Mouse (Mus musculus): ENCODE results near the gene Ttf2. TPM values are rescaled to one million over a fixed set of nuclear protein-coding genes. Genes with fewer than 3 reads are reported as not detected.

The Ttf2 gene
- polyA plus RNA-seq, 1 experiment from 2014 or later, result 13.8 TPM

- Histone ChIP-seq H3K9me3 (replicated peaks) (no peaks in the 10 kb centered on the region), H3K27me3 (replicated peaks) (no peaks in the 10 kb centered on the region), H3K27ac (no peak overlapping the region), H3K4me1 (peaks cover 32% of the 10 kb centered on the region), H3K9ac (no peak overlapping the region), H3K36me3 (peaks cover 5% of the 10 kb centered on the region; the same call in 1 of the 2 replicates), H3K4me2 (no peak overlapping the region), H3K4me3 (no peak overlapping the region)
- no peak for ATAC-seq
- 73% methylated on average over 6 of the region's 6 CpGs for WGBS (ENCODE audit: insufficient replicate concordance)
These were observed 45.3 kb downstream of the Ttf2 start for GRCm38 (mm10) chr3:100924065-100924732.

- Histone ChIP-seq H3K4me2 (peak overlapping the region; percentile 84), H3K36me3 (no peaks in the 10 kb centered on the region), H3K4me1 (peaks cover 32% of the 10 kb centered on the region), H3K4me3 (peak overlapping the region; percentile 69), H3K9me3 (replicated peaks) (no peaks in the 10 kb centered on the region), H3K27ac (peak overlapping the region; percentile 51; the same call in 1 of the 2 replicates), H3K9ac (peak overlapping the region; percentile 72), H3K27me3 (replicated peaks) (peaks cover 8% of the 10 kb centered on the region; the same call in 1 of the 2 replicates)
- ATAC-seq, result peak; percentile 48
- 31% methylated on average over 28 of the region's 28 CpGs for WGBS (ENCODE audit: insufficient replicate concordance)
These were observed 46.7 kb downstream of the Ttf2 start for GRCm38 (mm10) chr3:100922506-100923375.

DNA sequence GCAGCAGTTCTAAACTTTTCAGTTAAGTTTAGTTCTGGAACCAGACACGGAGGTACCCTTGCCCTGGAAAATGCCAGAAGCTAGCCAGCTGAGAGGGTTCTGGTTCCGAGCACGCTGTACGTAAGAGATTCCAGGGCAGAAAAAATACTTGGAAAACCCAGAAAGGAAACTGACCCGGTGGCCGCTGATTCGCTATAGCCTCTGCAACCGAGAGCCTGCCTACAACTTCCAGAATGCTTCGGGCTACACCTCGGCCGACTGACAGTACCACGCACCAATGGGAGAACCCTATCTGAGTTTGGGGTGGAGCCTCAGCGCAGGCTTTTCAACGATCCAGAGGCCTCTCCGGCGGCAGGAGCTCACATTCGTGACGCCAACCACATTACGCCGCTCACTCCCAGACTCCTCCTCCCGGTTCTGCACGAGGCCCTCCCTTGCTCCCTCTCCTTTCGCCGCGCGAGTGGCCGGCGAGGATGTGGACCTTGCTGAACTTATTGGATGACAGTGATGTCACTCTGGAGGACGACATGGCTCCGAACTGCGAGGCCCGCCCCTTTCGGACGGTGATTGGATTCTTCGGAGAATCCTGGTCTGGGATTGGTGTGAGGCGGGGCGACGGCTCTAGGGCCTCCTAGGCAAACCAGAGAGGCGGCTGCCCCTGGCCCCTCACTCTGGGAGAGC, 47.5 kb downstream of the Ttf2 start, which contains the start of gene Trim45:
TSS of gene Trim45 (plus strand) at position 378 of the 681 bp plus-strand sequence.
- peak within 1 kb of the TSS; percentile 84 for H3K4me2 ChIP-seq
- no peaks in the 10 kb centered on the region for H3K36me3 ChIP-seq
- WGBS (ENCODE audit: insufficient replicate concordance), result under 1% methylated on average over 39 of the region's 39 CpGs
- H3K4me1 ChIP-seq, result peaks cover 34% of the 10 kb centered on the region
- no peaks in the 10 kb centered on the region for H3K9me3 ChIP-seq (replicated peaks)
- H3K27ac ChIP-seq, result peak within 1 kb of the TSS; percentile 69
- peak within 1 kb of the TSS; percentile 77 for H3K9ac ChIP-seq
- peak; percentile 96 for ATAC-seq
- peak within 1 kb of the TSS; percentile 69 for H3K4me3 ChIP-seq
- peaks cover 10% of the 10 kb centered on the region; the same call in 1 of the 2 replicates for H3K27me3 ChIP-seq (replicated peaks)

- Histone ChIP-seq H3K27ac (no peak overlapping the region), H3K36me3 (no peaks in the 10 kb centered on the region), H3K9me3 (replicated peaks) (no peaks in the 10 kb centered on the region), H3K4me1 (peaks cover 35% of the 10 kb centered on the region), H3K4me2 (peak overlapping the region; percentile 84), H3K9ac (peak overlapping the region; percentile 77; the same call in 1 of the 2 replicates), H3K27me3 (replicated peaks) (peaks cover 10% of the 10 kb centered on the region; the same call in 1 of the 2 replicates), H3K4me3 (peak overlapping the region; percentile 69)
- no peak for ATAC-seq
- 73% methylated on average over 9 of the region's 9 CpGs for WGBS (ENCODE audit: insufficient replicate concordance)
These were observed 48.8 kb downstream of the Ttf2 start for GRCm38 (mm10) chr3:100920611-100921140.

- Histone ChIP-seq H3K4me1 (peaks cover 17% of the 10 kb centered on the region), H3K27me3 (replicated peaks) (peaks cover 10% of the 10 kb centered on the region; the same call in 1 of the 2 replicates), H3K4me2 (peak overlapping the region; percentile 25)
These were observed 52.6 kb downstream of the Ttf2 start for GRCm38 (mm10) chr3:100916844-100917243.

DNA sequence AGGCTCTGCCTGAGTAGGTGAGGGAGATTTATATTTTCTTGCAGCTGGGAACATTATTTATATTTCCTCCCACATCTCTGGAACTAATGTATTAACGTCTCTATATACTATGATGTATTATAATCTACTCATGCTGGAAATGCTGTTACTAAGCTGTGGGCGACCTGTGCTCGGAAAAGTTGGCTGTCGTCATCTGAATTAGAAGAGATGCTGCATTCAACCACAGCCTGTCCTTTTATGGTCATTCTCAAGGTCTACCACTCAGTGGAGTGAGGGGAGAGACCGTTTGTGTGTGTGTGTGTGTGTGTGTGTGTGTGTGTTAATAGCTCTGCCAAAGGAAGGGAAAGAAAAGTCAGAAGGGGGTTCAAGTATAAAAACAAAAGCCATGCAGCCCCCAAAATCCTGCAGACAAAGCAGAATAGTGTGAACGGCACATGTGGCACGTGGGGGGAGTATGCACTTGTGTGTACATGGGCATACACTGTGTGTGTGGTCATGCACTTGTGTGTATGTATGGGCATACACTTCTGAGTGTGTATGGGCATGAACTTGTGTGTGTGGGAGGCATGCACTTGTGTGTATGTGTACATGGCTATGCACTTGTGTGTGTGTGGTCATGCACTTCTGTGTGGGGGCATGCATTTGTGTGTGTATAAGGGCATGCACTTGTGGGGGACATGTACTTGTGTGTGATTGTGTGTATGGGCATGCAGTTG, 57.8 kb downstream of the Ttf2 start:
- ATAC-seq, result no peak
- Histone ChIP-seq H3K4me1 (no peaks in the 10 kb centered on the region), H3K4me2 (no peak overlapping the region), H3K4me3 (no peak overlapping the region), H3K9me3 (replicated peaks) (no peaks in the 10 kb centered on the region), H3K36me3 (no peaks in the 10 kb centered on the region), H3K27me3 (replicated peaks) (0 out of 2 replicates have a peak, but pooled peaks cover 6% of the 10 kb centered on the region), H3K27ac (no peak overlapping the region), H3K9ac (no peak overlapping the region)
- 54% methylated on average over 7 of the region's 7 CpGs for WGBS (ENCODE audit: insufficient replicate concordance)

More at GRCm38 (mm10) chr3:100916844-100917243, 52.6 kb downstream of the Ttf2 start:
- WGBS (ENCODE audit: insufficient replicate concordance), result 13% methylated on average over 7 of the region's 7 CpGs
- Histone ChIP-seq H3K9me3 (replicated peaks) (no peaks in the 10 kb centered on the region), H3K36me3 (no peaks in the 10 kb centered on the region), H3K4me3 (no peak overlapping the region), H3K9ac (no peak overlapping the region), H3K27ac (no peak overlapping the region)
- ATAC-seq, result no peak

DNA sequence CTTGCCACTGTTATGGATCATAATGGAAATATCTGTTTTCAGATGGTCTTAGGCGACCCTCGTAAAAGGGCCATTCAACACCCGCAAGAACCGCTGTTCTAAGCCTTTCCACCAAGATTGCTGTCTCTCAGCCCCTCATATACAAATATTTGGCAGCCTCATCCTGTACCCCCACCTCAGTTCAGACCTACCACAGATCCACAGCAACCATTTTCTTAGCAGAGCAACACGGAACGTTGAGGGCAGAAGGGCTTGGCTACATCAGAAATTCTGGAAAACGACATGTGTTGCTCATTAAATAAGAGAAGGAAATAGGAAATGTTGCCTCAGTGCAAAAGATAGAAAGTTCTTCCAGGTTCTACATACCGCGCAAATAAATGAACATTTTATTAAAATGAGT, 58.4 kb downstream of the Ttf2 start:
- H3K4me1 ChIP-seq, result peaks cover 3% of the 10 kb centered on the region; the same call in 1 of the 2 replicates
- no peak overlapping the region for H3K27ac ChIP-seq
- no peaks in the 10 kb centered on the region for H3K9me3 ChIP-seq (replicated peaks)
- H3K36me3 ChIP-seq, result no peaks in the 10 kb centered on the region
- WGBS (ENCODE audit: insufficient replicate concordance), result 73% methylated on average over 9 of the region's 9 CpGs
- H3K27me3 ChIP-seq (replicated peaks), result 0 out of 2 replicates have a peak, but pooled peaks cover 6% of the 10 kb centered on the region
- H3K4me2 ChIP-seq, result no peak overlapping the region
- no peak overlapping the region for H3K9ac ChIP-seq
- no peak overlapping the region for H3K4me3 ChIP-seq
- ATAC-seq, result no peak

- Histone ChIP-seq H3K36me3 (no peaks in the 10 kb centered on the region), H3K9ac (no peak overlapping the region), H3K9me3 (replicated peaks) (no peaks in the 10 kb centered on the region), H3K27ac (no peak overlapping the region), H3K4me1 (peaks cover 5% of the 10 kb centered on the region; the same call in 1 of the 2 replicates), H3K27me3 (replicated peaks) (0 out of 2 replicates have a peak, but pooled peaks cover 6% of the 10 kb centered on the region), H3K4me3 (no peak overlapping the region), H3K4me2 (no peak overlapping the region)
- 52% methylated on average over 5 of the region's 5 CpGs for WGBS (ENCODE audit: insufficient replicate concordance)
- no peak for ATAC-seq
These were observed 58.8 kb downstream of the Ttf2 start for GRCm38 (mm10) chr3:100910621-100911020.

GRCm38 (mm10) chr3:100908594-100908993, 60.9 kb downstream of the Ttf2 start:
- ATAC-seq, result no peak
- Histone ChIP-seq H3K4me1 (peaks cover 5% of the 10 kb centered on the region; the same call in 1 of the 2 replicates), H3K36me3 (no peaks in the 10 kb centered on the region), H3K27ac (no peak overlapping the region), H3K4me2 (no peak overlapping the region), H3K9ac (no peak overlapping the region), H3K9me3 (replicated peaks) (no peaks in the 10 kb centered on the region), H3K27me3 (replicated peaks) (0 out of 2 replicates have a peak, but pooled peaks cover 6% of the 10 kb centered on the region), H3K4me3 (no peak overlapping the region)
- WGBS (ENCODE audit: insufficient replicate concordance), result 27% methylated on average over 6 of the region's 6 CpGs

- Histone ChIP-seq H3K4me1 (peaks cover 5% of the 10 kb centered on the region; the same call in 1 of the 2 replicates), H3K27me3 (replicated peaks) (0 out of 2 replicates have a peak, but pooled peaks cover 6% of the 10 kb centered on the region), H3K4me3 (no peak overlapping the region), H3K4me2 (no peak overlapping the region), H3K9me3 (replicated peaks) (no peaks in the 10 kb centered on the region), H3K27ac (no peak overlapping the region), H3K9ac (no peak overlapping the region), H3K36me3 (no peaks in the 10 kb centered on the region)
- no peak for ATAC-seq
- 43% methylated on average over 3 of the region's 3 CpGs for WGBS (ENCODE audit: insufficient replicate concordance)
These were observed 62.5 kb downstream of the Ttf2 start for GRCm38 (mm10) chr3:100906916-100907315.

- H3K4me2 ChIP-seq, result no peak overlapping the region
- no peak overlapping the region for H3K9ac ChIP-seq
- no peak for ATAC-seq
- H3K27ac ChIP-seq, result no peak overlapping the region
- no peak overlapping the region for H3K4me3 ChIP-seq
- no peaks in the 10 kb centered on the region for H3K36me3 ChIP-seq
- 0 out of 2 replicates have a peak, but pooled peaks cover 6% of the 10 kb centered on the region for H3K27me3 ChIP-seq (replicated peaks)
- H3K4me1 ChIP-seq, result peaks cover 5% of the 10 kb centered on the region; the same call in 1 of the 2 replicates
- WGBS (ENCODE audit: insufficient replicate concordance), result 9% methylated on average over 6 of the region's 6 CpGs
- H3K9me3 ChIP-seq (replicated peaks), result no peaks in the 10 kb centered on the region
These were observed 63.3 kb downstream of the Ttf2 start for GRCm38 (mm10) chr3:100906128-100906527.
